Mouse (Mus musculus) G1E (cell line): ENCODE measurements around the gene E2f4.

ENCODE experiments used
- CTCF ChIP-seq: IDR thresholded peaks from 2 replicates; pipeline ENCODE4 v1.5.1; 2012; ENCODE audit warnings: low read depth, low read length, inconsistent platforms, mixed read lengths
- GATA1 ChIP-seq: IDR thresholded peaks from 2 replicates; pipeline ENCODE4 v1.6.1; 2012; ENCODE audit warnings: borderline replicate concordance, low read length, inconsistent platforms, mixed read lengths
- GATA2 ChIP-seq: IDR thresholded peaks from 2 replicates; pipeline ENCODE4 v1.6.1; 2012; ENCODE audit warnings: low read depth, low read length, inconsistent platforms, borderline replicate concordance
- POLR2AphosphoS5 ChIP-seq: IDR thresholded peaks from 2 replicates; pipeline ENCODE4 v1.6.1; 2012; ENCODE audit warnings: low read depth, low read length, inconsistent platforms; ENCODE audit not compliant: insufficient replicate concordance
- TAL1 ChIP-seq: conservative IDR thresholded peaks from 2 replicates; pipeline ENCODE4 v1.6.1; 2012; ENCODE audit warnings: low read depth, low read length, inconsistent platforms, mixed read lengths

GRCm38 (mm10) chr8:105303396-105303795 lies 5.9 kb downstream of the E2f4 start:
- no peak for TF ChIP-seq CTCF
- no peak for TF ChIP-seq POLR2AphosphoS5
- TF ChIP-seq GATA2 = no peak
- TF ChIP-seq GATA1 = no peak
- no peak for TF ChIP-seq TAL1
